Mouse (Mus musculus): ENCODE results near the gene Wasl.
A peak's percentile ranks its signal among the peaks of the same experiment; 100 is the strongest.

The Wasl gene

DNA sequence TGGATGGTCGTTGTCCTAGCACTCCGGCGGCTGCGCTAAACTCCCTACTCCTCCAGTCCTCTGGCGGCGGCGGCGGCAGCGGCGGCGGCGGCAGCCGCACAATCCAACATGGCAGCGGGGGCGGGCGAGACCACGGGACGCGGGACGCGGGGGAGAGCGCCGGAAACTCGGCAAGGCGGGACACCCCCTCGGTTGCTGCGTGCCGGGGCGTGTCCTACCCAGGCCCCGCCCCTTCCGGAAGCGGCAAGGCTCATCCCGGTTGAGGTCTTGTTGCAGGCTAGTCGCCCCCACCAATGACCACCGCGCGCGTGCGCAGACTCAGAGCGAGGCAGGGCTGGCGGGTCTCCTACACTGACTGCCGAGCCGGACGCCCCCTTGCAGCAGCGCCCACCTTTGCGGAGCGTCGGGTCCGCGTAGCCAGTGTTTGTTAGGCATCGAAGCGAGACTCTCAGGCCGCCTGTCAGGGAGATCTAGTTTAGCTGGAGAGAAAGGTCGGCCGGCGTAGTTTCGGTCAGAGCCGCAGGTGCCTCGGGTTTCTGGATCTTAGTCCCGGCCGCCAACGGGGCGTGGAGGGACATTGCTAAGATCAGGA is at the start of gene Wasl:
Gene Wasl, minus strand, starts transcription at position 143 of the 592 bp plus-strand sequence.
- peak; percentile 99 for DNase-seq (ENCODE audit: low read depth, low spot score)

- DNase-seq (ENCODE audit: low read depth, low spot score), result no peak
Observed at GRCm38 (mm10) chr6:24707499-24707898, 42.7 kb upstream of the Wasl start.

GRCm38 (mm10) chr6:24707090-24707489 is 42.3 kb upstream of the Wasl start:
- no peak for DNase-seq (ENCODE audit: low read depth, low spot score)

DNA sequence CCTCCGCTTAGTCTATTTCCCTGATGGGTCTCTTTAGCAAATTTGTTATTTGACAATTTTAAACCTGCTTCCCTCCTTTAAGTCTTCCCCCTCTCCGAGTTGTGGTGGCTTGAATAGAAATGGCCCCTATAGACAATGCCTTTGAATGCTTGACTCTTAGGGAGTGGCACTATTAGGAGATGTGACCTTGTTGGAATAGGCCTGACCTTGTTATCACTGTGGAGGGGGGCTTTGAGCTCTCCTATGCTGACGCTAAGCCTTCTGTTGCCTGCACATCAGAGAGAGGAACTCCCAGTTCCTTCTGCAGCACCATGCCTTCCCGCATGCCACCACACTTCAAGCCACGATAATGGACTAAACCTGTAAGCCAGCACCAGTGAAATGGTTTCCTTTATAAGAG is 32.4 kb upstream of the Wasl start:
- no peak for DNase-seq (ENCODE audit: low read depth, low spot score)

- no peak for DNase-seq (ENCODE audit: low read depth, low spot score)
Observed at GRCm38 (mm10) chr6:24696117-24696516, 31.3 kb upstream of the Wasl start.

GRCm38 (mm10) chr6:24694455-24695410 is 29.9 kb upstream of the Wasl start:
- DNase-seq (ENCODE audit: low read depth, low spot score), result no peak

DNA sequence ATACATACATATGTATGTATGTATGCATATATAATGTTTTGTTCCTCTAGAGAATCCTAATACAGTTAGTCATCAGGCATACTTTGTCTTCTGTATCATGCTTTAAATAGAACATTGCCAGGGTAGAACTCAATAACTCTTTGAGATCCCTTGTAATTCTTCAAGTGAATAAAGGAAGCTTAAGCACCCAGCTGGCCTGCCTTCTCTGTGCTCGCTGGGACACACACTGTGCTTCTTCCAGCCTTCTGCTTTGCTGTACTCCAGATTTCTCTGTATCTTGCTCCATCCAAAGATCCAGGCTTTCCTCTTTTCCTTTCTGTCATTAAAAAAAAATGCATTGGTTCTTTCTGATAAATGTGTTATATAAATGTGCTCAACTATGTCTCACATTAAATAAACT is 23.1 kb upstream of the Wasl start:
- peak; percentile 40 for DNase-seq (ENCODE audit: low read depth, low spot score)

GRCm38 (mm10) chr6:24683113-24683512 is 18.3 kb upstream of the Wasl start:
- no peak for DNase-seq (ENCODE audit: low read depth, low spot score)

GRCm38 (mm10) chr6:24667829-24668228 is 3.0 kb upstream of the Wasl start:
- DNase-seq (ENCODE audit: low read depth, low spot score), result no peak

GRCm38 (mm10) chr6:24666248-24666647 is 1.4 kb upstream of the Wasl start:
- DNase-seq (ENCODE audit: low read depth, low spot score), result no peak

- DNase-seq (ENCODE audit: low read depth, low spot score), result peak; percentile 34
Observed at GRCm38 (mm10) chr6:24664133-24664866, 509 bp downstream of the Wasl start.

DNA sequence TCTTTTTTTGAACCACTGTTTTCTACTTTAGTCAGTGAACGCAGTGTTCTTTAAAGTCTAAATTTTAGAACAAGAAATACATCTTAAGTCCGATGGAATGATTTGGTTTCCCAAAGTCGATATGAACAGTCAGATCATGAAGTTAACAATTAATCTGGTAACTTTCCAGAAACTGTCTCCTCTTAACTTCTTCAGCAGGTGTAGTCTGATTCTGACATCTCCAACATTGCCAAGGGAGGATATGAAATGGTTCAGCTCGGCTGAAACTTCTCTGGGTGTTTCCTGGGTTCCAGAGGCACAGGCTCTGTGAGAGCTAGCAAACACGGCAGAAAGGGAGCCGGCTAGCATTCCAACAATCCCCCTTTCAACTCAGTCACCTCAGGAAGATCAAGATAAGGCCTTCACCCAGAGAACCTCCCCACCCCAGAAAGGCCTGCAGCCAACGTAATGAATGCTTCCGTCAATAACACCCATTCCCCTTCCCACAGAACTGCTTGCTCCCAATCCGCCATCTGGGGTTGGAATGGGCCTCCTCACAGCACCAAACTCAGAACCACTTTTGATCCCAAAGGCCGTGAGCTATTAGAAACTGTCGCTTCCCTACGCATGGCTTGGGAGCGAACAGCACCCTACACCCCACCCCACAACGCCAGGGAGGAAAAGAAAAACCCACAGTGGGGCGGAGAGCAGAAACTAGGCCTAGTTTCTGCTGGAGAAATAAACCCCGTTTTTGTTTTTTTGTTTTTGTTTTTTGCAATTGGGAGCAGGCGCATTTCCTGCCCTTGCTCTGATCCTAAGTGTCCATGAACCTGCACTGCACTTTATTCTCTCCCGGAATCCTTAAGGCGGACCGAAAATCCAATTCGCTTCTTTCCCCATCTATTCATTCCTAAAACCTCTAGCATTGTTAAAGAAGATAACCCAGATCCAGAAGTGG is 1.3 kb downstream of the Wasl start:
- peak; percentile 40 for DNase-seq (ENCODE audit: low read depth, low spot score)

- no peak for DNase-seq (ENCODE audit: low read depth, low spot score)
Observed at GRCm38 (mm10) chr6:24662483-24662882, 2.3 kb downstream of the Wasl start.

DNA sequence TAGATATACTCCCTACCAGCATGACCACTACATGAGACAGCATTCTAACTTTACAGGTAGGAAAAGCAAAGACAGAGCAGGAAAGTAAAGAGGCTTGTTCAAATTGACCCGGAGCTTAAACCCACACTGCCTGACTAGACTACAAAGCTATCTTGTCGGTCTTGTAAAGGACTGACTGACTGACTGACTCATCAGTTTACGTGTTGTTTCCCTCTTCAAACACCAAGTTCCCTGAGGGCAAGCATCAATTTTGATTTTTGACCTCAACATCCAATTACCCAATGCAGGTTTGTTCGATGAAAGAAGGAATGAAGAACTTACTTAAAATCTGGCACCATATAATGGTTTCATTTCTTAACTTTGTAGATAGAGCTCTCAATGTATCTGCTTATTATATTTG is 2.9 kb downstream of the Wasl start:
- no peak for DNase-seq (ENCODE audit: low read depth, low spot score)

DNA sequence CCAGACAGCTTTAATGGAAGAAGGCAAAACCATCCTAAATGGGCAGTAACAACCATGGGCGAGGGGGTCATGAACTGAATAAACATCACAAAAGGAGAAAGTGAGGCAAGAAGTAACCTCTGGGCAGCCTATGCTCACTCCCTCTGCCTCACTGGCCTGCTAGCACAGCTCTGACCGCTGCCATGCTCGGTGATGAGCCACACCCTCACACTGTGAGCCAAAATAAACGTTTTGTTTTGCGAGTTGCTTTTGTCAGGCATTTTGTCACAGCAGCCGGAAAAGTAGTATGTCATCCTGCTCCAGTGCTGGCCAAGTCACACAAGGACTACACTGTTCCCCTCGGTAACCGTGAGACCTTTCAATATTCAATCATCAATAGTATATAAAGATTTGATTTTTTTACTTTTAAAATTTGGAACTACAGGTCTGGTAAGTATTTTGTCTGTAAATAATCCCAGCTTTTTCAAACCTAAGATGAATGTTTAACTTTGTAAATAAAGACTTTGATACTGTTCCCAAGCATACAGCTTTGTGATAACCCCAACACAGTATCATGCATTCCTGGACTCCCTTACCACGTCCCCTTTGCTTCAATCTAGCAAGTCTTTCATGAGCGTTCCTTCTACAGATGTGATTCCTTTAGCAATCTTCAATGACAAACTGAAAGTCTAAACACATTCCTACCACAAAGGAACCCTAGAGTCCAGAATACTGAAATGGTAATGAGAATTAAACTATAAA is 7.0 kb downstream of the Wasl start:
- DNase-seq (ENCODE audit: low read depth, low spot score), result no peak

- DNase-seq (ENCODE audit: low read depth, low spot score), result peak; percentile 24
Observed at GRCm38 (mm10) chr6:24656094-24656493, 8.7 kb downstream of the Wasl start.

DNA sequence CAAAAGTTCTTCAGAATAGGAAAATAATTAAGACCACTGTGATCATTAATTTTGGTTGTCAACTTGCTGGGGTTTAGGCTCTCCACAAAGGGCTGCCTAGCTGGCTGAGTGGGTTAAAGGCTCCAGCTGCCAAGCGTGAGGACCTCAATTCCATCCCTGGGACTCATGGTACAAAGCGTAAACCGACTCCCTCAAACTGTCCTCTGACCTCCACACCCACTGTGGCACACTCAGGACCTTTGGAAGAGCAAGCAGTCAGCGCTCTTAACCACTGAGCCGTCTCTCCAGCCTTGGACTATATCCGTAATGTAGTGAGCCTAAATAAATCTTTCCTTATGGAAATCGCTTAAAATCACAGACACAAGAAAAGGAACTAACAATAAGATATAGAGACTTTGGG is 13.3 kb downstream of the Wasl start:
- no peak for DNase-seq (ENCODE audit: low read depth, low spot score)

DNA sequence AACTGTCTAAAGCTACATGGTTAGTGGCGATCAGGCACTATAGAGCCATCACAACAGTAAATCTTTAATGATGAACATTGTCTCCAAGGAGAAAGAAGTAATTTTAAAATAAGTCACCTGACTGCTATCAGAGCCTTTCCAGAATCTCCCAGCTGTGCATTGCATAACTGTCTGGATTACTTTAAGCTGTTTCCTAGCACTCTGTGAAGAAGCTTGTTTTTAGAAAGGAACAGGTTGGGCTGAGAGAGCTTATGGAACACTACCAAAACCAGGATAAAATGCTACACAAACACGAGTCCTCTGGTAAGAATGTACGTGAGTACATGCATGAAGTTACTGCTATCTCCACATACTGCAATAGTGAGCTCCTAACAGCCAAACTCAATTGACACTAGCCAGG is 14.1 kb downstream of the Wasl start:
- peak; percentile 88 for DNase-seq (ENCODE audit: low read depth, low spot score)

- no peak for DNase-seq (ENCODE audit: low read depth, low spot score)
Observed at GRCm38 (mm10) chr6:24648403-24648802, 16.4 kb downstream of the Wasl start.

DNA sequence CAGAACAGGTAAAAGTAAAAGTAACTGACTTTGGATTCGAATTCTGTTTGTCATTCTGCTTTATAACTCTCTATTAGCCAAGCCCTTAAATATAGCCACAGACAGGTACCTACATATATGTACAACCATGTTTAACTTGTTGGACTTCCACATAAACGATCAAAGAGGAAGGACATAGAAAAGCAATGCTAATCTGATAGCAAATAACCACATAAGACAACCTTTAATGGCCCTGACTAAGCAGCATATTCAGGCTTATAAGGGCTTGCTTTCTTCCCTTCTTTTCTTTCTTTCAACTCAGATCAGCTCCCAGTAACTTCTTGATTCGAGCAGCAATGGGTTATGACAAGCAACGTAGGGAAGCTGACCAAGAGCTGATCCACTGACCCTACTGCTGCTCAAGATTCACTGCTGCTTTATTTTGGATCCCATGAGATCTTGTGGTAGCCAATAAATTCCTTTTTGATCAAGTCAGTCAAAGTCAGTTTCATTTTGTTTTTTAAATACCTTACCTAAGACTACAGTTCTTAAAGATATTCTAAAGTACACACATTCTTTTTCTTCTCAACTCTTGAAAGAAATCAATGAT is 17.6 kb downstream of the Wasl start:
- no peak for DNase-seq (ENCODE audit: low read depth, low spot score)

Data from brain, adult 2 months (tissue).